Mouse (Mus musculus) midbrain, embryonic 13.5 days (tissue): ENCODE measurements around the gene Tmem63b. TPM values are rescaled to one million over a fixed set of nuclear protein-coding genes. Genes with fewer than 3 reads are reported as not detected.
A peak's percentile ranks its signal among the peaks of the same experiment; 100 is the strongest.
"Not testable (repeated sequence)": the region's sequence is repeated elsewhere in the genome, so short reads cannot be mapped to it uniquely, and the experiment has no call there.

Source experiments
- ATAC-seq: fragments of 200-750 bp; cut with Nextera tagmentation; 2 replicates; pipeline ENCODE4 v1.8.0; 2017; ENCODE audit warnings: mild to moderate bottlenecking, moderate TSS enrichment, moderate library complexity
- H3K27ac ChIP-seq: fragments of 300-500 bp; sonication (generic); 2 replicates; pipeline ENCODE4 v1.5.1; 2015; ENCODE audit warnings: inconsistent platforms, mild to moderate bottlenecking, moderate library complexity
- H3K27me3 ChIP-seq: fragments of 300-500 bp; sonication (generic); 2 replicates; pipeline ENCODE4 v1.6.1; 2015; ENCODE audit warnings: mild to moderate bottlenecking, inconsistent platforms
- H3K36me3 ChIP-seq: fragments of 300-500 bp; sonication (generic); 2 replicates; pipeline ENCODE4 v1.6.1; 2015; ENCODE audit warnings: mild to moderate bottlenecking, inconsistent platforms
- H3K4me1 ChIP-seq: fragments of 300-500 bp; sonication (generic); replicated peaks from 2 replicates; pipeline ENCODE4 v1.6.1; 2015; ENCODE audit warnings: inconsistent platforms
- H3K4me2 ChIP-seq: fragments of 300-500 bp; sonication (generic); replicated peaks from 2 replicates; pipeline ENCODE4 v1.6.1; 2015; ENCODE audit warnings: moderate library complexity, mild to moderate bottlenecking, inconsistent platforms
- H3K4me3 ChIP-seq: fragments of 300-500 bp; sonication (generic); replicated peaks from 2 replicates; pipeline ENCODE4 v1.5.1; 2015; ENCODE audit warnings: mild to moderate bottlenecking, inconsistent platforms
- H3K9ac ChIP-seq: fragments of 300-500 bp; sonication (generic); replicated peaks from 2 replicates; pipeline ENCODE4 v1.6.1; 2015; ENCODE audit warnings: mild to moderate bottlenecking, inconsistent platforms
- H3K9me3 ChIP-seq: fragments of 300-500 bp; sonication (generic); 2 replicates; pipeline ENCODE4 v1.6.1; 2016; ENCODE audit warnings: mild to moderate bottlenecking, inconsistent platforms
- WGBS: fragments of 180-500 bp; shearing (Covaris S2); methylation state at CpG from one replicate; pipeline ENCODE4 v1.1.7; 2015; 5-methylcytosine and 5-hydroxymethylcytosine counted together
- polyA plus RNA-seq: library from polyadenylated mRNA; unstranded; fragments of >200 nt; fragmentation: Nextera tagmentation; extraction: Ambion mirVana; gene quantifications from 2 replicates; pipeline ENCODE4 v1.2.1, GENCODE M21; 2015

Tmem63b gene
- polyA plus RNA-seq, 1 experiment from 2014 or later = 133 TPM

- Histone ChIP-seq H3K27me3 (0 out of 2 replicates have a peak, but pooled peaks cover 5% of the 10 kb centered on the region), H3K4me3 (peak overlapping the region; percentile 42), H3K36me3 (no peaks in the 10 kb centered on the region), H3K27ac (peak overlapping the region; percentile 61), H3K4me1 (peaks cover 15% of the 10 kb centered on the region), H3K4me2 (peak overlapping the region; percentile 64), H3K9ac (peak overlapping the region; percentile 59), H3K9me3 (no peaks in the 10 kb centered on the region)
- WGBS = 2% methylated on average over 34 of the region's 34 CpGs
- peak; percentile 86 for ATAC-seq
Observed at GRCm38 (mm10) chr17:45629861-45630694, 56.6 kb downstream of the Tmem63b start.

DNA sequence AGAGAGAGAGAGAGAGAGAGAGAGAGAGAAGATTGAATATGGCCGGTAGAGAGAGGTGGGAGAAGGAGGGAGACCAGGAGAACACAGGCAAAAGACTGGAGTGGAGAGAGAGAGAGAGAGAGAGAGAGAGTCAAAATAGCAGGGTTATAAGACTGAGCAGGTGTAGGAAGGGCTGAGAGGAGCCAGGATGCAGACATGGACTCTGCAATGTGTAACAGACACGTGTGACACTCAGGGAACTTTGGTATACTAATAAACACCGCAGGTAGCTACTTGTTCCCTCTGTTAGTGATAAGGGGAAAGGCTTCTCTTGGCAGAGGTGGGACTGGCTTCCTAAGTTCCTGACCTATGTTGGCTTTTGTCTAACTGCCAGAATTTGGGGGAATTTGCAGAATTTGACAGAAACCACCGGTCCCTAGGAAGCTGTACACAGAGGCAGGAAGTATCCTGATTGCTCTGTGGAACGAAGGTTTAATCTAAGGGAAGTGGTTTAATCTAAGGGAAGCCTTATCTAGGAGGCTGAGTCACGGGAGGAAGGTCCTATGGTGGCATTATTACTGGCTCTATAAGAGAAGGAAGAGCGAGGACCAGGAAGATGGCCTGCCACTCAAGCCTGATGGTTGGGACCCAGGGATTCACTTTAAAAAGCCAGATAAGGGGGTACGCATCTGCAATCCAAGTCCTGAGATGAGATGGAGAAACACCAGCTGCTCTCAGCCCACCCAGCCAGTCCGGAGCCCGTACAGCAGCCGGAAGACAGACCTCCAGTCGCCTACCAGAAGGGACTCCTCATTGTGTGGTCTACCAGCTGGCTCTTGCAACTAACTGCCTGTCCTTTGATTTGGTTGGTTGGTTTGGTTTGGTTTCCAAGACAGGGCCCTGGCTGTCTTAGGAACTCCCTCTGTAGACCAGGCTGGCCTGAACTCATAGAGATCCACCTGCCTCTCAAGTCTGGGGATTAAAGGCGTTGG lies 57.5 kb downstream of the Tmem63b start:
- Histone ChIP-seq H3K4me3 (peak overlapping the region; percentile 42), H3K9me3 (no peaks in the 10 kb centered on the region), H3K4me2 (peak overlapping the region; percentile 64), H3K36me3 (no peaks in the 10 kb centered on the region), H3K27me3 (0 out of 2 replicates have a peak, but pooled peaks cover 5% of the 10 kb centered on the region), H3K9ac (no peak overlapping the region), H3K27ac (no peak overlapping the region), H3K4me1 (peaks cover 15% of the 10 kb centered on the region)
- WGBS = 69% methylated on average over 13 of the region's 13 CpGs
- ATAC-seq = no peak; the same call in 1 of the 2 replicates

DNA sequence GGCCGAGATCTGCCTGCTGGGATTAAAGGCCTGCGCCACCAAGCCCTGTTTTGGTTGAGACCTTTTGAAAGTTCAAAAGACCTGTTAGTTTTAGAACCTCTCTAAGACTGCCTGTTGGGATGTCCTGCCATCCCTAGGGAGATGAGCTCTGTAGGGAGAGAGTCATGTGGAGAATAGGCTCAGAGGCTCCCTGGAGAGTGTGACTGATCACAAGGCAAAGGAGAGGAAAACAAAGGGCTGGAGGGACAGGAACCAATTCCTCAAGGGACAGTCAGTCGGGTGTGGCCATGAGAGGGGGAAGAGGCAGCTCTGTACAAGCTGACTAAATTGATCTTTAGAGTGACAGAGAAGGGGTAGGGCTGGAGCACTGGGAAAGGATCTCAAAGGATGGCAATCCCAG lies 58.5 kb downstream of the Tmem63b start:
- WGBS = 19% methylated on average over 3 of the region's 3 CpGs
- Histone ChIP-seq H3K9ac (no peak overlapping the region), H3K4me1 (peaks cover 15% of the 10 kb centered on the region), H3K4me2 (no peak overlapping the region), H3K27ac (no peak overlapping the region), H3K4me3 (no peak overlapping the region), H3K36me3 (no peaks in the 10 kb centered on the region), H3K9me3 (no peaks in the 10 kb centered on the region), H3K27me3 (0 out of 2 replicates have a peak, but pooled peaks cover 5% of the 10 kb centered on the region)
- ATAC-seq = no peak

DNA sequence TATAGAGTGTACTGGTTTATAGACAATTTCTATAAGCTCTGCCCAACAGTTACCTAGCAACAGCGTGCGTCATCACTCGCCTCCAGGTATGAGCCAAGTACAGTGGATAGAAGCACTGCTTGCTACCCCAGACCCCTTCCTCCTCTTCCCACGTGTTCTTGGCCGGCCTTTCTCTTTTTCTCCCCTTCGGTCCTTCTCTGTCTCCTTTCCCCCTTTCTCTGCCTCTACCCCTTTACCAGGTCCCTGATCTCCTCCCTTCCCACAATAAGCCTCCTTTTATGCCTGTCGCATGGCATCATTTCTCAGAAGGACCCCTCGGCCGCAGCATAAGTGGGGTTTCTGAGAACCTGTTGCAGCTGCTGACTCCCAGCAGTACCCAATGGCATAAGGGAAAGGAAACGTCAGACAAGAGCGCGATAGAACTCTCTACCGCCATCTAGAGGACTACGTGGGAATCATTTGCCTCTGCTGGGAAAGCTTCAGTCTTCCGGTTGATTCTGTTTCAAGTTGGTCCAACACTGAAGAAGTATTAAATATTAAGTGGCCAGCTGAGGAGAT lies 60.0 kb downstream of the Tmem63b start:
- no peaks in the 10 kb centered on the region for H3K36me3 ChIP-seq
- H3K4me2 ChIP-seq = peak overlapping the region; percentile 36
- H3K27me3 ChIP-seq = no peaks in the 10 kb centered on the region
- no peaks in the 10 kb centered on the region for H3K9me3 ChIP-seq
- no peak overlapping the region for H3K27ac ChIP-seq
- H3K9ac ChIP-seq = no peak overlapping the region
- whole genome bisulfite sequencing = 21% methylated on average over 15 of the region's 15 CpGs
- H3K4me3 ChIP-seq = no peak overlapping the region
- H3K4me1 ChIP-seq = peaks cover 15% of the 10 kb centered on the region
- ATAC-seq = peak; percentile 53

DNA sequence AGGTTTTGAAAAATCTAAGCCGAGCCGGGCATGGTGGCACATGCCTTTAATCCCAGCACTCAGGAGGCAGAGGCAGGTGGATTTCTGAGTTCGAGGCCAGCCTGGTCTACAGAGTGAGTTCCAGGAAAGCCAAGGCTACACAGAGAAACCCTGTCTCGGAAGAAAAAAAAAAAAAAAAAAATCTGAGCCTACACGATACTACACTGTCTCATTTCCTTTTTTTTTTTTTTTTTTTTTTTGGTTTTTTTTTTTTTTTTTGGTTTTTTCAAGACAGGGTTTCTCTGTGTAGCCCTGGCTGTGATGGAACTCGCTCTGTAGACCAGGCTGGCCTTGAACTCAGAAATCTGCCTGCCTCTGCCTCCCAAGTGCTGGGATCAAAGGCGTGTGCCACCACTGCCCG lies 63.3 kb downstream of the Tmem63b start:
- WGBS = 88% methylated on average over 8 of the region's 8 CpGs
- not testable (repeated sequence) for H3K9ac ChIP-seq, H3K4me1 ChIP-seq, H3K27me3 ChIP-seq, H3K27ac ChIP-seq, H3K4me3 ChIP-seq, H3K9me3 ChIP-seq, H3K36me3 ChIP-seq, H3K4me2 ChIP-seq, ATAC-seq

DNA sequence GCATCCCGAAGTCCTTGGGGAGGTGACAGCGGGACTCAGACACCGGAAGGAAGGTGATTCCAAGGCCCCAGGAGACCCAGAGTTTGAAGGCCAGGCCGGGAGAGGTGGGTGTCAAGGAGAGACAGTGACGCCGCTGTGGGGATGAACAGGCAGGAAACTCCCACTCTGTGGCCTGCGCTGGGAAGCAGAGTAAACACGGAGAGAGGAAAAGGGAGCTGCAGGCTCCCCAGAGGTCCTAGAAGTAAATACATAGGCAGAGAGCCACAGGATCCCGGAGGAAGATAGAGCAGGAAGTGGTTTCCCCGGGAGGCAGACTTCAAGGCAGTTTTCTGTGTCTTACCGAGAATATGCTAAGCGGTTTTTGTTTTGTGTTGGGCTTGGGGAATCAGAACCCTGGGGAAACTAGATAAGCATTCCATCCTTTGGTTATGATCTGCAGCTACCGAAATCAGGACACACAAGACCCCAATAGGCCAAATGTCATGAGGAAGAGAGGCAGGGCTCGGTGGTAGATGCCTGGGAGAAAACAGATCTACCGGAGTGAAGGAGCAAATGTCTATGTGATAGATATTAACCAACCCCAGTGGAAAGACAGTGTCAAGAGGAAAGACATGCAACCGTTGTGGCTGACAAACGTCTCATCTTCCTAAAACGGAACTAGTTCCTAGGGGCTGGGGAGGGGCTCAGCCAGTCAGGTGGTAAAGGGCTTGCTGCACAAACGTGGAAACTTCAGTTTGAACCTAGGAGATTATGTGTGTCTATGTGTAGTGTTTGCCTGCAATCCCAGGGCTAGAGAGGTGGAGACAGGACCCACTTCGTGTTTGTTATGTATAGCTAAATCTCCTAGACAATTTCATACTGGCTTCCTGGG lies 67.1 kb downstream of the Tmem63b start:
- H3K27ac ChIP-seq = no peak overlapping the region
- ATAC-seq = no peak
- peak overlapping the region; percentile 10; the same call in 1 of the 2 replicates for H3K4me2 ChIP-seq
- no peaks in the 10 kb centered on the region for H3K36me3 ChIP-seq
- 34% methylated on average over 20 of the region's 20 CpGs for WGBS
- no peaks in the 10 kb centered on the region for H3K9me3 ChIP-seq
- H3K9ac ChIP-seq = no peak overlapping the region
- H3K27me3 ChIP-seq = no peaks in the 10 kb centered on the region
- H3K4me1 ChIP-seq = peaks cover 7% of the 10 kb centered on the region
- no peak overlapping the region for H3K4me3 ChIP-seq

- 15% methylated on average over 8 of the region's 8 CpGs for WGBS
- no peak for ATAC-seq
- H3K4me3 ChIP-seq = no peak overlapping the region
- no peak overlapping the region for H3K9ac ChIP-seq
- no peaks in the 10 kb centered on the region for H3K36me3 ChIP-seq
- H3K4me2 ChIP-seq = 0 out of 2 replicates have a peak overlapping the region, but pooled peaks have one; percentile 10
- peaks cover 7% of the 10 kb centered on the region for H3K4me1 ChIP-seq
- H3K27ac ChIP-seq = no peak overlapping the region
- no peaks in the 10 kb centered on the region for H3K9me3 ChIP-seq
- H3K27me3 ChIP-seq = no peaks in the 10 kb centered on the region
Observed at GRCm38 (mm10) chr17:45618941-45619385, 67.7 kb downstream of the Tmem63b start.

DNA sequence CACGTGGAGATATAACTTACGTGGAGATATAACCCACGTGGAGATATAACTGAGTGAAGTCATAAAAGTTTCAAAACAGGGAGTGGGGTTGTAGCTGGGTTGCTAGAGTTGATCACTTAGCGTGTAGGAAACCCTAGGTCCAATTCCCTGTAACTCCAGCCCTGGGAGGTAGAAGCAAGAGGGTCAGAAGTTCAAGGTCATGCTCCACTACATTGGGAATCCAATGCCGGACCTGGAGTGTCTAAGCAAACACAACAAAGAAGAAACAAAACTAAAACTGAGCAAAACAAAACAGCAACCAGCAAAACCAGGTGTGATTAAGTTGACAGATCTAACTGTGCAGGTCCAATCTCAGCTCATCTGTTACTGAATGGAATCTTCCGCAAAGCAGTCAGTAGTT lies 69.0 kb downstream of the Tmem63b start:
- ATAC-seq = no peak
- H3K9ac ChIP-seq = no peak overlapping the region
- H3K4me2 ChIP-seq = no peak overlapping the region
- peaks cover 7% of the 10 kb centered on the region for H3K4me1 ChIP-seq
- H3K27ac ChIP-seq = no peak overlapping the region
- H3K27me3 ChIP-seq = no peaks in the 10 kb centered on the region
- no peak overlapping the region for H3K4me3 ChIP-seq
- no peaks in the 10 kb centered on the region for H3K9me3 ChIP-seq
- WGBS = 92% methylated on average over 6 of the region's 6 CpGs
- H3K36me3 ChIP-seq = no peaks in the 10 kb centered on the region

GRCm38 (mm10) chr17:45616679-45617078 lies 70.0 kb downstream of the Tmem63b start:
- H3K36me3 ChIP-seq = no peaks in the 10 kb centered on the region
- ATAC-seq = no peak
- no peaks in the 10 kb centered on the region for H3K27me3 ChIP-seq
- WGBS = 79% methylated on average over 3 of the region's 3 CpGs
- no peak overlapping the region for H3K27ac ChIP-seq
- no peak overlapping the region for H3K9ac ChIP-seq
- H3K9me3 ChIP-seq = no peaks in the 10 kb centered on the region
- H3K4me1 ChIP-seq = peaks cover 7% of the 10 kb centered on the region
- no peak overlapping the region for H3K4me3 ChIP-seq
- no peak overlapping the region for H3K4me2 ChIP-seq

GRCm38 (mm10) chr17:45616046-45616650 lies 70.6 kb downstream of the Tmem63b start:
- WGBS = 75% methylated on average over 4 of the region's 4 CpGs
- Histone ChIP-seq H3K36me3 (no peaks in the 10 kb centered on the region), H3K4me1 (peaks cover 7% of the 10 kb centered on the region), H3K9me3 (no peaks in the 10 kb centered on the region), H3K27ac (no peak overlapping the region), H3K27me3 (no peaks in the 10 kb centered on the region), H3K4me2 (no peak overlapping the region), H3K4me3 (no peak overlapping the region), H3K9ac (no peak overlapping the region)
- no peak for ATAC-seq

DNA sequence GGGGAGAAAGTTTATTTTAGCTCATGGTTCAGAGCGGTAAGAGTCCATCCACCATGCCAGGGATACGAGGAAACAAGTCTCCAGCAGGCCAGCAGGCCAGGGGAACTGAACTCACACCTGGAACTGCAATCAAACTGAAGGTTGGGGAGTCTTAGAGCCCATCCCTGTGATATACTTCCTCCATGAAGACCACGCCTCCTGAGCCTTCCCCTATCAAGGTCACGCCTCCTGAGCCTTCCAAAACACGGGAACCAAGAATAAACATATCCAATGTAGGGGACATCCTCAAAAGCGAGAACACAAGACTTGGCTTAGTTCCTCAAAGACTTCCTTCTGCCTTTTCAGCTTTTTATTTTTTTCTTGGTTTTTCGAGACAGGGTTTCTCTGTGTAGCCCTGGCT lies 73.8 kb downstream of the Tmem63b start:
- Histone ChIP-seq H3K36me3 (no peaks in the 10 kb centered on the region), H3K27ac (no peak overlapping the region), H3K9ac (no peak overlapping the region), H3K4me3 (no peak overlapping the region), H3K4me2 (no peak overlapping the region), H3K9me3 (no peaks in the 10 kb centered on the region), H3K27me3 (no peaks in the 10 kb centered on the region), H3K4me1 (peaks cover 7% of the 10 kb centered on the region)
- 90% methylated on average over 7 of the region's 7 CpGs for WGBS
- no peak for ATAC-seq
